Mouse (Mus musculus): ENCODE data around the gene Rps6kb2.

Gene Rps6kb2

GRCm38 (mm10) chr19:4154437-4155222, 8.5 kb downstream of the Rps6kb2 start:
- DNase-seq, result no peak

- DNase-seq, result no peak
These were observed 9.9 kb downstream of the Rps6kb2 start, which contains the start of gene Ptprcap for GRCm38 (mm10) chr19:4153232-4153654. Gene Ptprcap (plus strand): TSS chr19:4153604.

- no peak for DNase-seq
These were observed 10.5 kb downstream of the Rps6kb2 start for GRCm38 (mm10) chr19:4152445-4153231.

- DNase-seq, result no peak
These were observed 11.3 kb downstream of the Rps6kb2 start for GRCm38 (mm10) chr19:4151898-4152297.

GRCm38 (mm10) chr19:4151488-4151860, 11.7 kb downstream of the Rps6kb2 start:
- no peak for DNase-seq

- no peak for DNase-seq
These were observed 12.3 kb downstream of the Rps6kb2 start for GRCm38 (mm10) chr19:4150567-4151487.

GRCm38 (mm10) chr19:4149764-4150461, 13.2 kb downstream of the Rps6kb2 start:
- DNase-seq, result no peak

GRCm38 (mm10) chr19:4149283-4149682, 13.9 kb downstream of the Rps6kb2 start:
- DNase-seq, result no peak

- DNase-seq, result no peak
These were observed 14.3 kb downstream of the Rps6kb2 start for GRCm38 (mm10) chr19:4148819-4149218.

GRCm38 (mm10) chr19:4148491-4148806, 14.7 kb downstream of the Rps6kb2 start, which contains the start of gene Coro1b:
Gene Coro1b (plus strand): TSS chr19:4148619.
- peak; percentile 98 for DNase-seq

GRCm38 (mm10) chr19:4147782-4148490, 15.2 kb downstream of the Rps6kb2 start:
- DNase-seq, result no peak

GRCm38 (mm10) chr19:4147022-4147405, 16.1 kb downstream of the Rps6kb2 start:
- DNase-seq, result no peak

GRCm38 (mm10) chr19:4146366-4147021, 16.7 kb downstream of the Rps6kb2 start:
- DNase-seq, result no peak

GRCm38 (mm10) chr19:4145936-4146335, 17.2 kb downstream of the Rps6kb2 start:
- no peak for DNase-seq

GRCm38 (mm10) chr19:4144550-4145498, 18.3 kb downstream of the Rps6kb2 start:
- no peak for DNase-seq

GRCm38 (mm10) chr19:4143759-4144268, 19.3 kb downstream of the Rps6kb2 start, which contains the start of gene Cabp4:
Gene Cabp4 (minus strand): TSS chr19:4144033.
- no peak for DNase-seq

- DNase-seq, result no peak
These were observed 20.6 kb downstream of the Rps6kb2 start for GRCm38 (mm10) chr19:4142416-4143173.

GRCm38 (mm10) chr19:4140147-4140546, 23.0 kb downstream of the Rps6kb2 start:
- DNase-seq, result no peak

- no peak for DNase-seq
These were observed 23.7 kb downstream of the Rps6kb2 start, which contains the start of gene Gpr152 for GRCm38 (mm10) chr19:4139446-4139845. Gene Gpr152 (plus strand): TSS chr19:4139787.
